Mouse (Mus musculus) heart, postnatal 0 days (tissue): ENCODE measurements around the gene Rasgrp2. TPM values are rescaled to one million over a fixed set of nuclear protein-coding genes. Genes with fewer than 3 reads are reported as not detected.

Experiments
- ATAC-seq: fragments of 200-750 bp; cut with Nextera tagmentation; 2 replicates; pipeline ENCODE4 v1.8.0; 2017; ENCODE audit warnings: low read depth, moderate number of reproducible peaks, moderate library complexity; ENCODE audit not compliant: insufficient read depth
- DNase-seq: peaks from one replicate; pipeline ENCODE4 v3.0.0-alpha.2; 2016; ENCODE audit warnings: low spot score
- H3K27ac ChIP-seq: fragments of 300-500 bp; sonication (generic); 2 replicates; pipeline ENCODE4 v1.5.1; 2014; ENCODE audit warnings: low read depth, mild to moderate bottlenecking
- H3K27me3 ChIP-seq: fragments of 300-500 bp; sonication (generic); 2 replicates; pipeline ENCODE4 v1.6.1; 2014; ENCODE audit warnings: low read length, mixed read lengths; ENCODE audit not compliant: control insufficient read depth, insufficient read depth
- H3K36me3 ChIP-seq: fragments of 300-500 bp; sonication (generic); replicated peaks from 2 replicates; pipeline ENCODE4 v1.6.1; 2014; ENCODE audit warnings: low read length, mixed read lengths; ENCODE audit not compliant: control insufficient read depth, insufficient read depth
- H3K4me1 ChIP-seq: fragments of 300-500 bp; sonication (generic); 2 replicates; pipeline ENCODE4 v1.6.1; 2014; ENCODE audit warnings: antibody characterized with exemption; ENCODE audit not compliant: control insufficient read depth, insufficient read depth
- H3K4me2 ChIP-seq: fragments of 300-500 bp; sonication (generic); 2 replicates; pipeline ENCODE4 v1.6.1; 2014; ENCODE audit warnings: low read depth, mild to moderate bottlenecking, low read length, moderate library complexity
- H3K4me3 ChIP-seq: fragments of 300-500 bp; sonication (generic); 2 replicates; pipeline ENCODE4 v1.5.1; 2014; ENCODE audit warnings: low read depth, low read length
- H3K9ac ChIP-seq: fragments of 300-500 bp; sonication (generic); replicated peaks from 2 replicates; pipeline ENCODE4 v1.6.1; 2014; ENCODE audit warnings: low read depth, low read length, mixed read lengths
- H3K9me3 ChIP-seq: fragments of 300-500 bp; sonication (generic); replicated peaks from 2 replicates; pipeline ENCODE4 v1.6.1; 2016; ENCODE audit warnings: low read length; ENCODE audit not compliant: control insufficient read depth
- CTCF ChIP-seq: IDR thresholded peaks from 2 replicates; pipeline ENCODE4 v1.5.1; 2016; ENCODE audit warnings: antibody characterized with exemption, control low read depth, low read depth
- EP300 ChIP-seq: IDR thresholded peaks from 2 replicates; pipeline ENCODE4 v1.6.1; 2016; ENCODE audit warnings: antibody characterized with exemption, low read depth
- WGBS: fragments of 180-500 bp; shearing (Covaris S2); extraction: QIAGEN DNeasy Blood & Tissue Kit; methylation state at CpG from one replicate; pipeline ENCODE4 v1.1.7; 2014; 5-methylcytosine and 5-hydroxymethylcytosine counted together
- polyA plus RNA-seq: library from polyadenylated mRNA; unstranded; fragments of >200 nt; fragmentation: Nextera tagmentation; extraction: Ambion mirVana; gene quantifications from 2 replicates; pipeline ENCODE4 v1.2.1, GENCODE M21; 2015
- total RNA-seq: library from RNA; depleted of rRNA; stranded (reverse); fragments of >200 nt; gene quantifications from 2 replicates; pipeline ENCODE4 v1.2.3, GENCODE M21; 2014; ENCODE audit warnings: low replicate concordance

Gene Rasgrp2
- total and polyA plus RNA-seq, 2 experiments from 2014 or later = 55.5 to 55.6 TPM

DNA sequence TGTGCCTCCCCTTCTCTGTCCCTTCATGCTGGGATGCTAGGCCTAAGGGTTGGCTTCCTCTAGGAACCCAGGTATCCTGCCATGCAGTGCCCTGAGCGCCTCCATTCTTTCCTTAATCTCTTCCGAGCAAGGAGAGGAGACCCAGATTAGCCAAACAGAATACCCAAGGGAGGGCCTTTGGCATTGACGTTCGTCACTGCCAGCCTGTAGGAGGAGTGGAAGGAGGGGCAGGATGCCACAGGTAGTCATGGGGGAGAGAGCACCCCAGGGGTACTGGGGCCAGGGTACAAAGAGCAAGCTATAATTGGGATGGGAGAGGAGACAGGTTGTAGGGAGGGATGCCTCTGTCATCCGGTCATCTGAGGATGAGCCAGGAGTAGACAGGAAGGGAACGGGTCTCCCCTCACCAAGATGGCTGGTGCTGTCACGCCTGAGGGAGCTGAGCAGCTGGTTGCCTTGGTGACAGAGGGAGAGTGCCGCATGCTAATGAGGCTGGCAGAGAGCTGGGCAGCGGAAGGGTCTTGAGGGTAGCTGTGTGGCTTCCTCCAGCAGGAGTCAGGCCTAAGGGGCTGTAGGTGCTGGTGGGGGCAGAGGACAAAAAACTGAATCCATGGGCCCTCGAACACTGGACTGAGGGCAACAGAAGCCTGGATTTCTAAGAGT, 46.8 kb downstream of the Rasgrp2 start:
- H3K27ac ChIP-seq = no peak overlapping the region
- no peaks in the 10 kb centered on the region for H3K4me1 ChIP-seq
- H3K9me3 ChIP-seq = no peaks in the 10 kb centered on the region
- no peaks in the 10 kb centered on the region for H3K36me3 ChIP-seq
- DNase-seq (no peak), ATAC-seq (no peak)
- no peak overlapping the region for H3K9ac ChIP-seq
- no peak overlapping the region for H3K4me2 ChIP-seq
- no peak for TF ChIP-seq CTCF
- no peak for TF ChIP-seq EP300
- WGBS = 51% methylated on average over 10 of the region's 10 CpGs
- H3K27me3 ChIP-seq = peaks cover 40% of the 10 kb centered on the region
- no peak overlapping the region for H3K4me3 ChIP-seq

DNA sequence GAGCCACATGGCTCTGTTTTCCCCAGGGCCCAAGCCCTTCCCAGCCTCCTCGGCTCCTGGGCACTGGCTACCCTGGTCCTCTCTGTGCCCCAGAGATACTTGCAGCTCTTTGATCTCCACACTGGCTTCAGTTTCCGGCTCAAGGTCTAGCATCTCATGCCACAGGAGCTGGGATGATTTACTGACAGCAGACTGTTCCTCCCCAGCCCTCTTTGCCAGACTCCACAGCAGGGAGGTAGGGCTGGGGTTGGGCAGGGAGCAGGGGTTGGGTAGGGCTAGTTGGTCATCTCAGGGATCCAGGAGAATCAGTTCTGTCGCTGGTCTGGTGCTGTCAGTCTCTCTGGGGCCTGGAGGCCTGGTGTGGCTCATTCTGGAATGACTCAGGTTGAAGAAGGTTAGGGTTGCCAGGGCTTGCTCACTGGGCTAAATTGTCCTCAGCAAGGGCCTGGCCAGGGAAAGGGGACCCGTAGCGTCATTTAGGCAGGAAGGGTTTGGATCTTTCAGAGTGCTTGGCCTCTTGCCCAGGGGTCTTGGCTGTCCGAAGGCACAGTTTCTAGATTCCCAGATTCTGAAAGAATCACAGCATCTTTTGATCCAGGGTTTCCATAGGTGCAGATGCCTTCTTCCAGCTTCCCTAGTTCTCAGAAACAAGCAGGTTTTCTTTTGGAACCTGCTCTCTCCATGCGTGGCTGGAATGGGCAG, 47.7 kb downstream of the Rasgrp2 start:
- WGBS = 50% methylated on average over 7 of the region's 7 CpGs
- no peak for ATAC-seq
- Histone ChIP-seq H3K4me1 (no peaks in the 10 kb centered on the region), H3K27ac (no peak overlapping the region), H3K9ac (no peak overlapping the region), H3K4me2 (no peak overlapping the region), H3K36me3 (no peaks in the 10 kb centered on the region), H3K27me3 (peaks cover 40% of the 10 kb centered on the region), H3K4me3 (no peak overlapping the region), H3K9me3 (no peaks in the 10 kb centered on the region)
- TF ChIP-seq CTCF (no peak), EP300 (no peak)
- DNase-seq = no peak

DNA sequence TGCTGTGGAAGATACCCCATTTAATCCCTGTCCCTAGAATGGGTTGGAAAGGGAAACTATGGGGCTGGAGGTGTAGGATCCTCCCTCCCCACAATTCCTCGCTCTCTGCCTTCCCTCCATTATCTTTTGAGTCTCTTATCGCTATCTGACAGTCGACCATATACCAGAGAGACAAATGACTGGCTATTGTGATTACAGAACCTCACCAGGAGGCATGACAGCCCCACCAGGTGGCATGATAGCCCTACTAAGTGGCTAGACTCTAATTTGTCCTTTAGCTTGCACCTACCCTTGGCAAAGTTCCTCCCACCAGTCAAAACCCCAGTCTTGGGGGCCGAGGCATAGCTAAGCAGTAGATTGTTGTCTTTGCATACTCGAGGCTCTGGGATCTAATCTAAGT, 49.6 kb downstream of the Rasgrp2 start:
- TF ChIP-seq EP300 (no peak), CTCF (no peak)
- no peaks in the 10 kb centered on the region for H3K4me1 ChIP-seq
- H3K27ac ChIP-seq = no peak overlapping the region
- H3K4me3 ChIP-seq = 0 out of 2 replicates have a peak overlapping the region, but pooled peaks have one; percentile 4
- no peak for ATAC-seq
- H3K36me3 ChIP-seq = no peaks in the 10 kb centered on the region
- no peak for DNase-seq
- WGBS = 14% methylated on average over 5 of the region's 5 CpGs
- H3K9me3 ChIP-seq = no peaks in the 10 kb centered on the region
- no peak overlapping the region for H3K4me2 ChIP-seq
- H3K27me3 ChIP-seq = peaks cover 35% of the 10 kb centered on the region
- no peak overlapping the region for H3K9ac ChIP-seq

DNA sequence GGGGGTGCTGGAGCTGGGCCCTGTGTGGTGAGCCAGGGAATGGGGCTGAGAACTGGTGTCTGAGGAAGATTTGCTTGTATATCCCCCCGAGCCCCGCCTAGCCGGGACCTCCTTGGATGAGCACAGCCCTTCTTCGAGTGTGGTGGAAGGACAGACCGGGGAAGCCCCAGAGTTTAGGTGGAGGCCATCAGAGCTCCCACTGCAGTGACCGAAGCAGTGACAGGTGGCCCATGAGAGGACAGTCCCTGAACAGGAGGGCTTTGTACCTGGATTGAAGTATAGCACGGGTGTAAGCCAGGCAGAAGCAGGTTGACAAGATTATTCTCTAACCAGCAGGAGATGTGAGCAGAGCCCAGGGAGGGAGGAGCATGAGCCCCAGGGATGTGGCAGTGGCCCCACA, 50.7 kb downstream of the Rasgrp2 start:
- Histone ChIP-seq H3K36me3 (no peaks in the 10 kb centered on the region), H3K27ac (no peak overlapping the region), H3K4me1 (no peaks in the 10 kb centered on the region), H3K9me3 (no peaks in the 10 kb centered on the region), H3K27me3 (peaks cover 32% of the 10 kb centered on the region), H3K4me2 (no peak overlapping the region), H3K4me3 (no peak overlapping the region), H3K9ac (no peak overlapping the region)
- TF ChIP-seq CTCF = no peak
- no peak for TF ChIP-seq EP300
- DNase-seq = no peak
- 59% methylated on average over 7 of the region's 7 CpGs for WGBS
- ATAC-seq = no peak

- WGBS = 18% methylated on average over 6 of the region's 6 CpGs
- Histone ChIP-seq H3K27ac (no peak overlapping the region), H3K4me2 (no peak overlapping the region), H3K4me1 (no peaks in the 10 kb centered on the region), H3K9me3 (no peaks in the 10 kb centered on the region), H3K9ac (no peak overlapping the region), H3K36me3 (no peaks in the 10 kb centered on the region), H3K27me3 (0 out of 2 replicates have a peak, but pooled peaks cover 25% of the 10 kb centered on the region), H3K4me3 (no peak overlapping the region)
- peak; percentile 86 for DNase-seq
- no peak for TF ChIP-seq EP300
- peak; percentile 77 for TF ChIP-seq CTCF
- ATAC-seq = peak; percentile 88
Measured at GRCm38 (mm10) chr19:6452030-6452494, 52.9 kb downstream of the Rasgrp2 start.
